Mouse (Mus musculus) heart, adult 2 months (tissue): ENCODE measurements around the gene Dpysl4.

Experiments used
- CTCF ChIP-seq: fragments of 200-600 bp; IDR thresholded peaks from 2 replicates; pipeline ENCODE4 v1.8.1; 2022; ENCODE audit warnings: antibody characterized with exemption, mild to moderate bottlenecking, moderate library complexity
- EP300 ChIP-seq: fragments of 200-500 bp; IDR thresholded peaks from 2 replicates; pipeline ENCODE4 v1.6.1; 2011; ENCODE audit warnings: low read depth, low read length, control low read depth; ENCODE audit not compliant: insufficient read depth
- POLR2A ChIP-seq: fragments of 200-500 bp; IDR thresholded peaks from 2 replicates; pipeline ENCODE4 v1.6.1; 2011; ENCODE audit warnings: mild to moderate bottlenecking, low read depth, low read length, control low read depth; ENCODE audit not compliant: insufficient read depth

- TF ChIP-seq EP300 (no peak), POLR2A (no peak), CTCF (no peak)
Observed at GRCm38 (mm10) chr7:139091681-139092080, 5.9 kb downstream of the Dpysl4 start.
